Mouse (Mus musculus): ENCODE data around the gene Triobp. TPM values are rescaled to one million over a fixed set of nuclear protein-coding genes. Genes with fewer than 3 reads are reported as not detected.

The Triobp gene
- polyA plus RNA-seq, 1 experiment from 2014 or later = 46.4 TPM

- ATAC-seq (ENCODE audit: insufficient read depth, low FRiP score, low TSS enrichment) = no peak
- Histone ChIP-seq H3K27me3 (ENCODE audit: control insufficient read depth, insufficient read depth, low read length) (peaks cover 4% of the 10 kb centered on the region; the same call in 1 of the 2 replicates), H3K9me3 (ENCODE audit: control insufficient read depth, low read length) (no peaks in the 10 kb centered on the region), H3K36me3 (ENCODE audit: control insufficient read depth, insufficient read depth, low read length) (no peaks in the 10 kb centered on the region), H3K4me3 (ENCODE audit: low read depth, low read length) (no peak overlapping the region), H3K4me2 (ENCODE audit: low read depth) (no peak overlapping the region), H3K4me1 (ENCODE audit: control insufficient read depth, insufficient read depth, low read length) (peaks cover 23% of the 10 kb centered on the region), H3K9ac (ENCODE audit: low read length) (no peak overlapping the region), H3K27ac (ENCODE audit: low read depth, low read length) (no peak overlapping the region)
- no peak for DNase-seq (ENCODE audit: low spot score)
- WGBS = 92% methylated on average over 6 of the region's 6 CpGs
These were observed 17.3 kb upstream of the Triobp start for GRCm38 (mm10) chr15:78930192-78930706.

GRCm38 (mm10) chr15:78930801-78931426 is 16.6 kb upstream of the Triobp start:
- Histone ChIP-seq H3K4me1 (ENCODE audit: control insufficient read depth, insufficient read depth, low read length) (peaks cover 25% of the 10 kb centered on the region), H3K27me3 (ENCODE audit: control insufficient read depth, insufficient read depth, low read length) (peaks cover 4% of the 10 kb centered on the region; the same call in 1 of the 2 replicates), H3K4me3 (ENCODE audit: low read depth, low read length) (no peak overlapping the region), H3K9ac (ENCODE audit: low read length) (no peak overlapping the region), H3K36me3 (ENCODE audit: control insufficient read depth, insufficient read depth, low read length) (no peaks in the 10 kb centered on the region), H3K27ac (ENCODE audit: low read depth, low read length) (no peak overlapping the region), H3K4me2 (ENCODE audit: low read depth) (no peak overlapping the region), H3K9me3 (ENCODE audit: control insufficient read depth, low read length) (no peaks in the 10 kb centered on the region)
- no peak for ATAC-seq (ENCODE audit: insufficient read depth, low FRiP score, low TSS enrichment)
- WGBS = 83% methylated on average over 7 of the region's 7 CpGs
- no peak for DNase-seq (ENCODE audit: low spot score)

- H3K27me3 ChIP-seq (ENCODE audit: control insufficient read depth, insufficient read depth, low read length) = peaks cover 4% of the 10 kb centered on the region; the same call in 1 of the 2 replicates
- no peak for DNase-seq (ENCODE audit: low spot score)
- 32% methylated on average over 3 of the region's 3 CpGs for WGBS
- H3K4me1 ChIP-seq (ENCODE audit: control insufficient read depth, insufficient read depth, low read length) = peaks cover 23% of the 10 kb centered on the region
- H3K36me3 ChIP-seq (ENCODE audit: control insufficient read depth, insufficient read depth, low read length) = no peaks in the 10 kb centered on the region
- no peaks in the 10 kb centered on the region for H3K9me3 ChIP-seq (ENCODE audit: control insufficient read depth, low read length)
- H3K4me3 ChIP-seq (ENCODE audit: low read depth, low read length) = no peak overlapping the region
- ATAC-seq (ENCODE audit: insufficient read depth, low FRiP score, low TSS enrichment) = no peak
- H3K9ac ChIP-seq (ENCODE audit: low read length) = no peak overlapping the region
- no peak overlapping the region for H3K4me2 ChIP-seq (ENCODE audit: low read depth)
- no peak overlapping the region for H3K27ac ChIP-seq (ENCODE audit: low read depth, low read length)
These were observed 15.9 kb upstream of the Triobp start for GRCm38 (mm10) chr15:78931577-78931976.

- Histone ChIP-seq H3K27me3 (ENCODE audit: control insufficient read depth, insufficient read depth, low read length) (no peaks in the 10 kb centered on the region), H3K36me3 (ENCODE audit: control insufficient read depth, insufficient read depth, low read length) (peaks cover 10% of the 10 kb centered on the region), H3K4me1 (ENCODE audit: control insufficient read depth, insufficient read depth, low read length) (peaks cover 8% of the 10 kb centered on the region), H3K9me3 (ENCODE audit: control insufficient read depth, low read length) (no peaks in the 10 kb centered on the region), H3K9ac (ENCODE audit: low read length) (peak within 1 kb of the TSS; percentile 80), H3K4me3 (ENCODE audit: low read depth, low read length) (peak within 1 kb of the TSS; percentile 81), H3K4me2 (ENCODE audit: low read depth) (peak within 1 kb of the TSS; percentile 85), H3K27ac (ENCODE audit: low read depth, low read length) (peak within 1 kb of the TSS; percentile 53; the same call in 1 of the 2 replicates)
- ATAC-seq (ENCODE audit: insufficient read depth, low FRiP score, low TSS enrichment) = peak; percentile 82
- peak; percentile 88 for DNase-seq (ENCODE audit: low spot score)
- WGBS = under 1% methylated on average over 42 of the region's 42 CpGs
These were observed 12.7 kb upstream of the Triobp start, which contains the start of gene Nol12 for GRCm38 (mm10) chr15:78934784-78935320. Gene Nol12 (plus strand): TSS chr15:78934933.

- H3K4me1 ChIP-seq (ENCODE audit: control insufficient read depth, insufficient read depth, low read length) = peaks cover 8% of the 10 kb centered on the region
- H3K27me3 ChIP-seq (ENCODE audit: control insufficient read depth, insufficient read depth, low read length) = no peaks in the 10 kb centered on the region
These were observed 11.1 kb upstream of the Triobp start for GRCm38 (mm10) chr15:78936403-78936802.

GRCm38 (mm10) chr15:78937311-78937710 is 10.2 kb upstream of the Triobp start:
- Histone ChIP-seq H3K4me3 (ENCODE audit: low read depth, low read length) (no peak overlapping the region), H3K9ac (ENCODE audit: low read length) (no peak overlapping the region), H3K9me3 (ENCODE audit: control insufficient read depth, low read length) (no peaks in the 10 kb centered on the region), H3K27me3 (ENCODE audit: control insufficient read depth, insufficient read depth, low read length) (no peaks in the 10 kb centered on the region), H3K4me2 (ENCODE audit: low read depth) (no peak overlapping the region), H3K36me3 (ENCODE audit: control insufficient read depth, insufficient read depth, low read length) (peaks cover 21% of the 10 kb centered on the region), H3K27ac (ENCODE audit: low read depth, low read length) (no peak overlapping the region), H3K4me1 (ENCODE audit: control insufficient read depth, insufficient read depth, low read length) (peaks cover 8% of the 10 kb centered on the region)
- ATAC-seq (ENCODE audit: insufficient read depth, low FRiP score, low TSS enrichment) (no peak), DNase-seq (ENCODE audit: low spot score) (no peak)
- WGBS = 89% methylated on average over 10 of the region's 10 CpGs

More at GRCm38 (mm10) chr15:78936403-78936802, 11.1 kb upstream of the Triobp start:
- H3K4me3 ChIP-seq (ENCODE audit: low read depth, low read length) = no peak overlapping the region
- ATAC-seq (ENCODE audit: insufficient read depth, low FRiP score, low TSS enrichment) (no peak), DNase-seq (ENCODE audit: low spot score) (no peak)
- H3K27ac ChIP-seq (ENCODE audit: low read depth, low read length) = no peak overlapping the region
- no peaks in the 10 kb centered on the region for H3K9me3 ChIP-seq (ENCODE audit: control insufficient read depth, low read length)
- no peak overlapping the region for H3K9ac ChIP-seq (ENCODE audit: low read length)
- H3K36me3 ChIP-seq (ENCODE audit: control insufficient read depth, insufficient read depth, low read length) = peaks cover 19% of the 10 kb centered on the region
- no peak overlapping the region for H3K4me2 ChIP-seq (ENCODE audit: low read depth)
- WGBS = 95% methylated on average over 12 of the region's 12 CpGs

GRCm38 (mm10) chr15:78937963-78938362 is 9.6 kb upstream of the Triobp start:
- no peak overlapping the region; the same call in 1 of the 2 replicates for H3K9ac ChIP-seq (ENCODE audit: low read length)
- no peaks in the 10 kb centered on the region for H3K9me3 ChIP-seq (ENCODE audit: control insufficient read depth, low read length)

GRCm38 (mm10) chr15:78940325-78940724 is 7.2 kb upstream of the Triobp start:
- ATAC-seq (ENCODE audit: insufficient read depth, low FRiP score, low TSS enrichment) (no peak), DNase-seq (ENCODE audit: low spot score) (no peak)
- Histone ChIP-seq H3K27ac (ENCODE audit: low read depth, low read length) (no peak overlapping the region), H3K36me3 (ENCODE audit: control insufficient read depth, insufficient read depth, low read length) (peaks cover 21% of the 10 kb centered on the region), H3K9ac (ENCODE audit: low read length) (no peak overlapping the region), H3K4me2 (ENCODE audit: low read depth) (no peak overlapping the region), H3K9me3 (ENCODE audit: control insufficient read depth, low read length) (no peaks in the 10 kb centered on the region), H3K4me3 (ENCODE audit: low read depth, low read length) (no peak overlapping the region), H3K27me3 (ENCODE audit: control insufficient read depth, insufficient read depth, low read length) (no peaks in the 10 kb centered on the region), H3K4me1 (ENCODE audit: control insufficient read depth, insufficient read depth, low read length) (peaks cover 8% of the 10 kb centered on the region)
- 92% methylated on average over 13 of the region's 13 CpGs for WGBS

More at GRCm38 (mm10) chr15:78937963-78938362, 9.6 kb upstream of the Triobp start:
- DNase-seq (ENCODE audit: low spot score) (no peak), ATAC-seq (ENCODE audit: insufficient read depth, low FRiP score, low TSS enrichment) (no peak)
- Histone ChIP-seq H3K36me3 (ENCODE audit: control insufficient read depth, insufficient read depth, low read length) (peaks cover 21% of the 10 kb centered on the region), H3K4me1 (ENCODE audit: control insufficient read depth, insufficient read depth, low read length) (peaks cover 8% of the 10 kb centered on the region), H3K4me2 (ENCODE audit: low read depth) (no peak overlapping the region), H3K4me3 (ENCODE audit: low read depth, low read length) (no peak overlapping the region), H3K27me3 (ENCODE audit: control insufficient read depth, insufficient read depth, low read length) (no peaks in the 10 kb centered on the region), H3K27ac (ENCODE audit: low read depth, low read length) (no peak overlapping the region)
- WGBS = 90% methylated on average over 2 of the region's 2 CpGs

Measured in neural tube, embryonic 11.5 days (tissue).